Mouse (Mus musculus) bone marrow, adult 2 months (tissue): ENCODE results near the gene Pex5l.

Source experiments
- CTCF ChIP-seq: fragments of 200-500 bp; IDR thresholded peaks from 2 replicates; pipeline ENCODE4 v1.5.1; 2011; ENCODE audit warnings: low read length, control low read depth; ENCODE audit not compliant: control insufficient read depth, insufficient read depth
- POLR2A ChIP-seq: fragments of 200-500 bp; IDR thresholded peaks from 2 replicates; pipeline ENCODE4 v1.6.1; 2011; ENCODE audit warnings: low read depth, mild to moderate bottlenecking, control low read depth, low read length, borderline replicate concordance; ENCODE audit not compliant: control insufficient read depth

DNA sequence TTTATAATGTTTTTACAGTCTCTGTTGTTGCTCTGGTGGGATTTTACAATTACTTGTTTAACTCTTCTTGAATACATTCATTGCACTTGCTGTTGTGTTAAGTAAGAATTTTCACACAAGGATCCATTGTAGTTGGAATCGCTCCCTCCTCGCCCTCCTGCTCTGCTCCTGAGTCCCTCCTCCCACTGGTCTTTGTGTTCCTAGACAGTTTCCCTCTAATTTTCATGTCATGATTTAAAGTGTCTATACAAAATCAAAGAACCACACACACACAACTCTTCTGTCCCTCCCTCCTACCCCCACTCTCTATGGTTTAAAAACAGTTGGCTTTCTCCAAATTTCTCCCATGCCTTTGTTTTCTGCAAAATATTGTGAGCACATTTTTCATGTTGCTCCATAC is 81.6 kb downstream of the Pex5l start:
- TF ChIP-seq POLR2A: no peak
- no peak for TF ChIP-seq CTCF
